Mouse (Mus musculus) heart, postnatal 4 days (tissue): ENCODE measurements around the gene Gm3187. TPM values are rescaled to one million over a fixed set of nuclear protein-coding genes. Genes with fewer than 3 reads are reported as not detected.
"Not testable (repeated sequence)": the region's sequence is repeated elsewhere in the genome, so short reads cannot be mapped to it uniquely, and the experiment has no call there.

Experiments used
- DNase-seq: peaks from one replicate; pipeline ENCODE4 v3.0.0; 2021
- total RNA-seq, 2 experiments: library from RNA; stranded (reverse); gene quantifications; 2 replicates each; pipeline ENCODE4 v1.2.3; 2021

The Gm3187 gene
- total RNA-seq: not detected

- not testable (repeated sequence) for DNase-seq
These were observed at the start of gene Gm3187 for GRCm38 (mm10) chr14:5483907-5484306. Gene Gm3187, plus strand, starts transcription at chr14:5484207.

DNA sequence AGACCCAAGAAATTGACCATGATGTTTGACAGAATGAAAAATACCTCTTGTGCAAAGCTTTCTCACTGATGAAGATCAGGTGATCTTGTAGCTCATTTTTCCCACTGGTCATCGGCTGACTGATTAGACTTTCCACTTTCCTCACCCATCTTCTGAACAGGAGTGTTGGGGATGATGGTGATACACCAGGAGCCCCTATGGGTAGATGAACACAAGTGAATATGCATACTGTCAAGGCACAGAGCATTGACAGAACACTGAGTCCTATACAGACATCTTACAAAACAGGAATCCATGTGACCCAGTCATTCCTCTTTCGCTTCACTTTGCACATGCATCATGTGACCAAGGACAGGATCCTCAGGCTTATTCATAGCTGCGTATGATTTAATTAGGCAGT, 28.6 kb upstream of the Gm3187 start, which contains the start of gene Gm3194:
Gene Gm3194, minus strand, starts transcription at position 101 of the 400 bp plus-strand sequence.
- DNase-seq: not testable (repeated sequence)

DNA sequence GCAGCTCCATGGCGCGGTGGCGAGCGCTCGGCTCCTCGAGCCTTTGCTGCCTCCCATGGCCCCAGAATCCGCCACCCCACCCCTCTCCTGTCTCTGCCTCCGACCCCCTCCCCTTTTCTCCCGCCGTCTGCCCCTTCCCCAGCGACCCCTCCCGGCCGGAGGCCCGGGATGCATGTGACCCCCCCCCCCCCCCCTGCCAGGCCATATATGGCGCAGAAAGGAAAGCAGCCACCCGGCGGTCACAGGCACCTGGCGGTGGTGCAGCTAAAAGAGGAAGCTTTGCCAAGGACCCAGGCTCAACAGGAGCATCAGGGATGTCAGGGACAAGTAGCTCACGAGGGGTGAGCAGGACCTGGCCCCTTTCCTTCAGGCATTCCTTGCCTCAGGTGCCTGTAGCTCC, 23.5 kb upstream of the Gm3187 start:
- DNase-seq: not testable (repeated sequence)

GRCm38 (mm10) chr14:5477730-5478129, 6.3 kb upstream of the Gm3187 start, which contains the start of gene Gm8246:
Gene Gm8246, minus strand, starts transcription at chr14:5477830.
- DNase-seq: not testable (repeated sequence)

DNA sequence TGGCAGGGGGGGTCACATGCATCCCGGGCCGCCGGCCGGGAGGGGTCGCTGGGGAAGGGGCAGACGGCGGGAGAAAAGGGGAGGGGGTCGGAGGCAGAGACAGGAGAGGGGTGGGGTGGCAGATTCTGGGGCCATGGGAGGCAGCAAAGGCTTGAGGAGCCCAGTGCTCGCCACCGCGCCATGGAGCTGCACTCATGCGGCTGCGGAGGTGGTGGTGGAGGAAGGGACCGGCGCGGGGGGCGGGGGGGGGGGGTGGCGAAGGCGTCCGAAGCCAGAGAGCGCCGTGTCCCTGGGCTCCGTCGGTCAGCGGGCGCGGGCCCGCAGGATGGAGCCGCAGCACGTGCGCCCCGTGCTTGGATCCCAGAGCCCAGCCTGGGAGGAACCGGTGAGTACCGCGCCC, 17.4 kb downstream of the Gm3187 start, which contains the start of gene Gm3488:
Gene Gm3488, plus strand, starts transcription at position 301 of the 400 bp plus-strand sequence.
- not testable (repeated sequence) for DNase-seq

- DNase-seq: not testable (repeated sequence)
These were observed 54.2 kb downstream of the Gm3187 start, which contains the start of gene Gm3532 for GRCm38 (mm10) chr14:5538196-5538595. Gene Gm3532, plus strand, starts transcription at chr14:5538496.

Other genes with a start within 250 kb of the Gm3187 start
- gene Gm3526, start 223.6 kb upstream of the Gm3187 start, total RNA-seq: not detected
- gene Gm3542, start 149.3 kb upstream of the Gm3187 start, total RNA-seq: not detected
- gene Gm3500, start 95.2 kb upstream of the Gm3187 start, total RNA-seq: under 1 TPM in 1 of 2 experiments, not detected in 1; 0.16 TPM
- gene Gm3194, start 28.7 kb upstream of the Gm3187 start, total RNA-seq: 1 to 10 TPM; 1.8 to 1.9 TPM
- not detected for gene Gm8246, start 6.4 kb upstream of the Gm3187 start, total RNA-seq
- under 1 TPM; 0.57 to 0.68 TPM for gene Gm3488, start 17.5 kb downstream of the Gm3187 start, total RNA-seq
- gene Gm3532, start 54.3 kb downstream of the Gm3187 start, total RNA-seq: not detected
- gene Gm8265, start 148.8 kb downstream of the Gm3187 start, total RNA-seq: not detected
- gene Gm9603, start 203.2 kb downstream of the Gm3187 start, total RNA-seq: not detected